Mouse (Mus musculus): ENCODE data around the gene Smpdl3a. TPM values are rescaled to one million over a fixed set of nuclear protein-coding genes. Genes with fewer than 3 reads are reported as not detected.

Gene Smpdl3a
- polyA plus RNA-seq, 1 experiment from 2014 or later: 65.1 TPM

- no peak overlapping the region for H3K4me3 ChIP-seq (ENCODE audit: low read depth, low read length)
- DNase-seq (ENCODE audit: low spot score) (no peak), ATAC-seq (ENCODE audit: low FRiP score, low TSS enrichment) (no peak)
- H3K27me3 ChIP-seq (ENCODE audit: control insufficient read depth, insufficient read depth, low read length): no peaks in the 10 kb centered on the region
- H3K9me3 ChIP-seq (ENCODE audit: control insufficient read depth, low read length): no peaks in the 10 kb centered on the region
- no peaks in the 10 kb centered on the region for H3K4me1 ChIP-seq (replicated peaks; ENCODE audit: control insufficient read depth, insufficient read depth)
- no peak overlapping the region for H3K9ac ChIP-seq (ENCODE audit: low read length)
- no peak overlapping the region for H3K4me2 ChIP-seq (replicated peaks; ENCODE audit: low read depth)
- H3K27ac ChIP-seq (replicated peaks): no peak overlapping the region
- TF ChIP-seq CTCF (IDR thresholded peaks at IDR 0.05; ENCODE audit: low read depth): no peak
- no peak for TF ChIP-seq EP300 (optimal IDR thresholded peaks at IDR 0.05)
- WGBS: 56% methylated on average over 3 of the region's 3 CpGs
- H3K36me3 ChIP-seq (ENCODE audit: control insufficient read depth, insufficient read depth, low read length): no peaks in the 10 kb centered on the region
Measured at GRCm38 (mm10) chr10:57760694-57761093, 33.4 kb upstream of the Smpdl3a start.

DNA sequence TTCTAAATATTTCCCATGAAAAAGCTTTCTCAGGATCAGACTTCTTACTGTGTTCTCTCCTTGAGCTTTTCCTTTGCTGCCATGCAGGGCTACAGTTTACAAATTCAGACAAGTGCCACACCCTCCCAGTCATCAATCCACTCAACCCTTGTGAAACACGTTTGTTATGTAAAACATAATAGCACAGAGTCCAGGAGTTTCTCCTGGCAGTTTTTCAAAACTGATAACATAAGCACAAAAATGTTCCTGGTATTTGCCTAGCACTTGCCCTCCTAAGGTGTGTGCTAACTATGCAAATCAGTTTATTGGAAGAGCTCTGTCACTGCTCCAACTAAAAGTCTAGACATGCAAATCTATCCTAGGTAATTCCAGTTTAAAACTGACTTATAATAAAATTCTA is 31.1 kb upstream of the Smpdl3a start:
- Histone ChIP-seq H3K9ac (ENCODE audit: low read length) (no peak overlapping the region), H3K4me2 (replicated peaks; ENCODE audit: low read depth) (no peak overlapping the region), H3K27ac (replicated peaks) (no peak overlapping the region), H3K9me3 (ENCODE audit: control insufficient read depth, low read length) (no peaks in the 10 kb centered on the region), H3K4me1 (replicated peaks; ENCODE audit: control insufficient read depth, insufficient read depth) (no peaks in the 10 kb centered on the region), H3K36me3 (ENCODE audit: control insufficient read depth, insufficient read depth, low read length) (no peaks in the 10 kb centered on the region), H3K4me3 (ENCODE audit: low read depth, low read length) (no peak overlapping the region), H3K27me3 (ENCODE audit: control insufficient read depth, insufficient read depth, low read length) (no peaks in the 10 kb centered on the region)
- ATAC-seq (ENCODE audit: low FRiP score, low TSS enrichment): peak; percentile 96
- 3% methylated on average over 1 of the region's 1 CpGs for WGBS
- TF ChIP-seq CTCF (IDR thresholded peaks at IDR 0.05; ENCODE audit: low read depth) (no peak), EP300 (optimal IDR thresholded peaks at IDR 0.05) (no peak)
- DNase-seq (ENCODE audit: low spot score): peak; percentile 39

DNA sequence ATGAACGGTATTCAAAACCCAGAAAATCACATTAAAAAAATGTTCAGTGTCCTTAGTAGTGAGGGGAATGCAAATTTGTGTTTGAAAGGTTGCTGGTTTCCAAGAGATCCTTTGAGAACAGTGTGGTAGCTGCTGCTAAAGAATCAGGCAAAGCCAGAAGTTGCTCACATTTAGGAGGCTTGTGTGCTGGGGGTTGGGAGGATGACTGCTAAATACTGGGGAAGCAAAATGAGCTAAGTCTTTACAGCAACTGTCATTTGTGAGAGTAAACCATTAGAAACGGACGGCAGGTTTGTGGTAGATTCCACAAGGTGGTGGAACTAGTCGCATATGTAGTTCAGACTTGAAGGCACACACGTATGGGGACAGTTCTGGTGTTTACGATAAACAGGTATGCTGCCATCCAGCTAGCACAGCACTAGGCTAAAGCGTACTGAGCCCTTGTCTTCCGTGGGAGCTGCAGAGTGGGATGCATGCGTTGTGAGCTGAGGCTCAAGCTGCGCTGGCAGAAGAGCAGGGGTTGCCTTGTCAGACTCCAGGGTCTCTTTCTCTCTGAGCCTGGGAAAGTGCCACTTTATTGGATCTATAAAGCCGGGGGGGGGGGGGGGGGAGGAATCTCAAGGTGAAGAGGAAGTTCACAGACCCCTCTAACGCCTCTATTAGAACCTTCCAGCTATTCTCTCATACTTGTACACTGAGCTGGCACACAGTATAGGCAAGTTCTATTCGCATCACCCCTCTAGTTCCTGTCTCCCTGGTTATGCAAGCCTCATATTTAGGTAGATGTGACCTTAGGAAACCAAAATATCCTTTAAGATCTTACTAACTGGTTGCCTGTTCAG is 10.6 kb upstream of the Smpdl3a start:
- no peaks in the 10 kb centered on the region for H3K9me3 ChIP-seq (ENCODE audit: control insufficient read depth, low read length)
- no peak overlapping the region for H3K4me3 ChIP-seq (ENCODE audit: low read depth, low read length)
- H3K9ac ChIP-seq (ENCODE audit: low read length): no peak overlapping the region
- H3K36me3 ChIP-seq (ENCODE audit: control insufficient read depth, insufficient read depth, low read length): no peaks in the 10 kb centered on the region
- TF ChIP-seq CTCF (IDR thresholded peaks at IDR 0.05; ENCODE audit: low read depth) (no peak), EP300 (optimal IDR thresholded peaks at IDR 0.05) (no peak)
- no peak for DNase-seq (ENCODE audit: low spot score)
- no peaks in the 10 kb centered on the region for H3K4me1 ChIP-seq (replicated peaks; ENCODE audit: control insufficient read depth, insufficient read depth)
- no peak overlapping the region for H3K4me2 ChIP-seq (replicated peaks; ENCODE audit: low read depth)
- no peak for ATAC-seq (ENCODE audit: low FRiP score, low TSS enrichment)
- H3K27ac ChIP-seq (replicated peaks): no peak overlapping the region
- 49% methylated on average over 12 of the region's 13 CpGs for WGBS
- H3K27me3 ChIP-seq (ENCODE audit: control insufficient read depth, insufficient read depth, low read length): no peaks in the 10 kb centered on the region

GRCm38 (mm10) chr10:57784131-57784875 is 9.8 kb upstream of the Smpdl3a start:
- no peak overlapping the region; the same call in 1 of the 2 replicates for H3K4me2 ChIP-seq (replicated peaks; ENCODE audit: low read depth)
- no peaks in the 10 kb centered on the region for H3K4me1 ChIP-seq (replicated peaks; ENCODE audit: control insufficient read depth, insufficient read depth)
- H3K9me3 ChIP-seq (ENCODE audit: control insufficient read depth, low read length): no peaks in the 10 kb centered on the region
- TF ChIP-seq EP300 (optimal IDR thresholded peaks at IDR 0.05): no peak
- TF ChIP-seq CTCF (IDR thresholded peaks at IDR 0.05; ENCODE audit: low read depth): no peak
- H3K27ac ChIP-seq (replicated peaks): no peak overlapping the region
- H3K9ac ChIP-seq (ENCODE audit: low read length): no peak overlapping the region
- no peaks in the 10 kb centered on the region for H3K27me3 ChIP-seq (ENCODE audit: control insufficient read depth, insufficient read depth, low read length)
- H3K4me3 ChIP-seq (ENCODE audit: low read depth, low read length): no peak overlapping the region
- DNase-seq (ENCODE audit: low spot score) (peak; percentile 50), ATAC-seq (ENCODE audit: low FRiP score, low TSS enrichment) (no peak)
- WGBS: 27% methylated on average over 7 of the region's 7 CpGs
- H3K36me3 ChIP-seq (ENCODE audit: control insufficient read depth, insufficient read depth, low read length): no peaks in the 10 kb centered on the region

DNA sequence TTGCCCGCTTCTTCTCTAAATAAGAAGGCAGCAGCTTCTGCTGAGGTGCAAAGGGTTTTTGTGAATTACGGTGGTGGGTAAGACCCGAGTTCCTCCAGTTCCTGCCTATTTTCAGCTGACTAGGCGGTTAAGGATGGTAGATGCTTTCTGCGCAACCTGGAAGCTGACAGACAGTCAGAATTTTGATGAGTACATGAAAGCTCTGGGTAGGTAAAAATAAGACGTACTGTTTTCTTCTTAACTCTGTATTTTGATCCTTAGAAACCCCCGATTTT is 9.3 kb upstream of the Smpdl3a start, which contains the start of gene Fabp7:
Gene Fabp7 (plus strand): TSS at position 6 of the 275 bp plus-strand sequence.
- no peaks in the 10 kb centered on the region for H3K4me1 ChIP-seq (replicated peaks; ENCODE audit: control insufficient read depth, insufficient read depth)
- 34% methylated on average over 7 of the region's 7 CpGs for WGBS
- H3K27ac ChIP-seq (replicated peaks): no peak within 1 kb of the TSS
- DNase-seq (ENCODE audit: low spot score) (no peak), ATAC-seq (ENCODE audit: low FRiP score, low TSS enrichment) (no peak)
- no peaks in the 10 kb centered on the region for H3K27me3 ChIP-seq (ENCODE audit: control insufficient read depth, insufficient read depth, low read length)
- no peak within 1 kb of the TSS for H3K9ac ChIP-seq (ENCODE audit: low read length)
- H3K4me2 ChIP-seq (replicated peaks; ENCODE audit: low read depth): no peak within 1 kb of the TSS; the same call in 1 of the 2 replicates
- TF ChIP-seq CTCF (IDR thresholded peaks at IDR 0.05; ENCODE audit: low read depth) (no peak), EP300 (optimal IDR thresholded peaks at IDR 0.05) (no peak)
- no peaks in the 10 kb centered on the region for H3K9me3 ChIP-seq (ENCODE audit: control insufficient read depth, low read length)
- H3K36me3 ChIP-seq (ENCODE audit: control insufficient read depth, insufficient read depth, low read length): no peaks in the 10 kb centered on the region
- no peak within 1 kb of the TSS for H3K4me3 ChIP-seq (ENCODE audit: low read depth, low read length)

DNA sequence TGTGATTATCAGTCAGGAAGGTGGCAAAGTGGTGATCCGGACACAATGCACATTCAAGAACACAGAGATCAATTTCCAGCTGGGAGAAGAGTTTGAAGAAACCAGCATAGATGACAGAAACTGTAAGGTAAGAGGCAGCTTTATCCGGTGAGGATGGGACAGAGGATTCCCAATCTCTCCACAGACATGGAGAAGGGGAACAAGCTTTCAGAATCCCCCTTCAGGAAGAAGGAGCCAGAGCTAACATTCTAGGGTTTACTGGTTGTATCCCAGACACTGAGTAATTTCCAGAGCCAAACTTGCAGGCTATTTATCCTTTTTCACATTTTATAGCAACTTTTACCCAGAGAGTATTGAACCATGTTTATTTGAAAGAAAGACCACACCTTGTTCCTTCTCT is 8.6 kb upstream of the Smpdl3a start:
- TF ChIP-seq EP300 (optimal IDR thresholded peaks at IDR 0.05): no peak
- no peak for TF ChIP-seq CTCF (IDR thresholded peaks at IDR 0.05; ENCODE audit: low read depth)
- Histone ChIP-seq H3K4me3 (ENCODE audit: low read depth, low read length) (no peak overlapping the region), H3K9me3 (ENCODE audit: control insufficient read depth, low read length) (no peaks in the 10 kb centered on the region), H3K27ac (replicated peaks) (no peak overlapping the region), H3K4me1 (replicated peaks; ENCODE audit: control insufficient read depth, insufficient read depth) (no peaks in the 10 kb centered on the region), H3K27me3 (ENCODE audit: control insufficient read depth, insufficient read depth, low read length) (no peaks in the 10 kb centered on the region), H3K36me3 (ENCODE audit: control insufficient read depth, insufficient read depth, low read length) (no peaks in the 10 kb centered on the region), H3K9ac (ENCODE audit: low read length) (no peak overlapping the region), H3K4me2 (replicated peaks; ENCODE audit: low read depth) (no peak overlapping the region)
- no peak for DNase-seq (ENCODE audit: low spot score)
- 76% methylated on average over 2 of the region's 2 CpGs for WGBS
- ATAC-seq (ENCODE audit: low FRiP score, low TSS enrichment): no peak

All from stomach, postnatal 0 days (tissue).